Mouse (Mus musculus): ENCODE measurements at regions not wholly inside any gene's neighbourhood (a gene's known extent, or its start where the extent isn't known, plus 50 kb on each side); places are given as distances from the start of the nearest gene placed in this dataset.
"Not testable (repeated sequence)": the region's sequence is repeated elsewhere in the genome, so short reads cannot be mapped to it uniquely, and the experiment has no call there.

- not testable (repeated sequence) for H3K27ac ChIP-seq (ENCODE audit: control insufficient read depth, low read depth, low read length); H3K36me3 ChIP-seq (ENCODE audit: control insufficient read depth in 1 of 2, insufficient read depth in 2 of 2, low read length in 2 of 2); H3K9ac ChIP-seq (ENCODE audit: control insufficient read depth, low read depth, low read length, poor library complexity, severe bottlenecking); H3K27me3 ChIP-seq (ENCODE audit: control insufficient read depth in 1 of 2, insufficient read depth in 2 of 2, low read length in 2 of 2); H3K9me3 ChIP-seq (replicated peaks; ENCODE audit: insufficient read depth, low read length); H3K4me3 ChIP-seq (ENCODE audit: control insufficient read depth in 1 of 2, insufficient read depth in 1 of 2, low read depth in 2 of 2, low read length in 2 of 2); H3K4me1 ChIP-seq (ENCODE audit: control insufficient read depth in 1 of 2, insufficient read depth in 2 of 2, low read length in 2 of 2); DNase-seq (ENCODE audit: low read depth, low spot score); H3K79me2 ChIP-seq (ENCODE audit: control insufficient read depth, insufficient read depth, low read length, poor library complexity)
Observed at GRCm38 (mm10) chr12:119102106-119102505, 135.9 kb upstream of the Abcb5 start.

GRCm38 (mm10) chr12:119099736-119100135 lies 133.5 kb upstream of the Abcb5 start:
- no peak for DNase-seq (ENCODE audit: low read depth, low spot score)
- no peak overlapping the region for H3K4me3 ChIP-seq (ENCODE audit: control insufficient read depth in 1 of 2, insufficient read depth in 1 of 2, low read depth in 2 of 2, low read length in 2 of 2)
- no peaks in the 10 kb centered on the region for H3K36me3 ChIP-seq (ENCODE audit: control insufficient read depth in 1 of 2, insufficient read depth in 2 of 2, low read length in 2 of 2)
- no peaks in the 10 kb centered on the region for H3K4me1 ChIP-seq (ENCODE audit: control insufficient read depth in 1 of 2, insufficient read depth in 2 of 2, low read length in 2 of 2)
- no peak overlapping the region for H3K9ac ChIP-seq (ENCODE audit: control insufficient read depth, low read depth, low read length, poor library complexity, severe bottlenecking)
- TF ChIP-seq USF1 (IDR thresholded peaks at IDR 0.05; ENCODE audit: low read depth, low read length) (no peak), SIN3A (IDR thresholded peaks at IDR 0.05; ENCODE audit: low read length) (no peak), ZC3H11A (IDR thresholded peaks at IDR 0.05; ENCODE audit: low read depth, low read length) (no peak), UBTF (IDR thresholded peaks at IDR 0.05; ENCODE audit: borderline replicate concordance, insufficient read depth, low read depth, low read length) (no peak), GATA1 (IDR thresholded peaks at IDR 0.05; ENCODE audit: low read depth, low read length) (no peak), SMC3 (IDR thresholded peaks at IDR 0.05; ENCODE audit: low read depth, low read length) (no peak), POLR2A (IDR thresholded peaks at IDR 0.05; ENCODE audit: control insufficient read depth in 1 of 2, insufficient read depth in 1 of 2, low read depth in 1 of 2, low read length in 2 of 2, poor library complexity in 1 of 2) (no peak), MYB (IDR thresholded peaks at IDR 0.05; ENCODE audit: low read depth, low read length) (no peak), GABPA (IDR thresholded peaks at IDR 0.05; ENCODE audit: low read depth, low read length) (no peak), CTCF (IDR thresholded peaks at IDR 0.05 in 2 of 3, conservative IDR thresholded peaks at IDR 0.05 in 1 of 3; ENCODE audit: control insufficient read depth in 1 of 3, insufficient read depth in 1 of 3, low read depth in 2 of 3, low read length in 3 of 3, poor library complexity in 1 of 3, severe bottlenecking in 1 of 3) (no peak), KAT2A (conservative IDR thresholded peaks at IDR 0.05; ENCODE audit: low read depth, low read length) (no peak), E2F4 (IDR thresholded peaks at IDR 0.05; ENCODE audit: borderline replicate concordance, low read depth, low read length) (no peak), RCOR1 (IDR thresholded peaks at IDR 0.05; ENCODE audit: low read depth, low read length) (no peak), ZKSCAN1 (IDR thresholded peaks at IDR 0.05; ENCODE audit: low read depth, low read length) (no peak)
- H3K79me2 ChIP-seq (ENCODE audit: control insufficient read depth, insufficient read depth, low read length, poor library complexity) = no peaks in the 10 kb centered on the region
- H3K27ac ChIP-seq (ENCODE audit: control insufficient read depth, low read depth, low read length) = no peak overlapping the region
- no peaks in the 10 kb centered on the region for H3K9me3 ChIP-seq (replicated peaks; ENCODE audit: insufficient read depth, low read length)
- H3K27me3 ChIP-seq (ENCODE audit: control insufficient read depth in 1 of 2, insufficient read depth in 2 of 2, low read length in 2 of 2) = no peaks in the 10 kb centered on the region

GRCm38 (mm10) chr12:119097814-119098213 lies 131.6 kb upstream of the Abcb5 start:
- Histone ChIP-seq H3K4me1 (ENCODE audit: control insufficient read depth in 1 of 2, insufficient read depth in 2 of 2, low read length in 2 of 2) (no peaks in the 10 kb centered on the region), H3K4me3 (ENCODE audit: control insufficient read depth in 1 of 2, insufficient read depth in 1 of 2, low read depth in 2 of 2, low read length in 2 of 2) (no peak overlapping the region), H3K79me2 (ENCODE audit: control insufficient read depth, insufficient read depth, low read length, poor library complexity) (no peaks in the 10 kb centered on the region), H3K36me3 (ENCODE audit: control insufficient read depth in 1 of 2, insufficient read depth in 2 of 2, low read length in 2 of 2) (no peaks in the 10 kb centered on the region), H3K9me3 (replicated peaks; ENCODE audit: insufficient read depth, low read length) (no peaks in the 10 kb centered on the region), H3K27me3 (ENCODE audit: control insufficient read depth in 1 of 2, insufficient read depth in 2 of 2, low read length in 2 of 2) (no peaks in the 10 kb centered on the region), H3K9ac (ENCODE audit: control insufficient read depth, low read depth, low read length, poor library complexity, severe bottlenecking) (no peak overlapping the region), H3K27ac (ENCODE audit: control insufficient read depth, low read depth, low read length) (no peak overlapping the region)
- no peak for TF ChIP-seq TCF12 (IDR thresholded peaks at IDR 0.05; ENCODE audit: low read depth, low read length)
- TF ChIP-seq HCFC1 (IDR thresholded peaks at IDR 0.05; ENCODE audit: low read depth, low read length) = no peak
- TF ChIP-seq MYC (IDR thresholded peaks at IDR 0.05; ENCODE audit: low read depth, low read length) = no peak
- TF ChIP-seq SIN3A (IDR thresholded peaks at IDR 0.05; ENCODE audit: low read length) = no peak
- TF ChIP-seq USF2 (IDR thresholded peaks at IDR 0.05; ENCODE audit: borderline replicate concordance in 1 of 2, insufficient read depth in 1 of 2, low read depth in 1 of 2, low read length in 2 of 2) = no peak
- DNase-seq (ENCODE audit: low read depth, low spot score) = no peak

All from MEL (cell line).